Mouse (Mus musculus): ENCODE measurements around the gene Tmem101. TPM values are rescaled to one million over a fixed set of nuclear protein-coding genes. Genes with fewer than 3 reads are reported as not detected.
A peak's percentile ranks its signal among the peaks of the same experiment; 100 is the strongest.

The Tmem101 gene
- polyA plus RNA-seq, 1 experiment, result 15.2 TPM

DNA sequence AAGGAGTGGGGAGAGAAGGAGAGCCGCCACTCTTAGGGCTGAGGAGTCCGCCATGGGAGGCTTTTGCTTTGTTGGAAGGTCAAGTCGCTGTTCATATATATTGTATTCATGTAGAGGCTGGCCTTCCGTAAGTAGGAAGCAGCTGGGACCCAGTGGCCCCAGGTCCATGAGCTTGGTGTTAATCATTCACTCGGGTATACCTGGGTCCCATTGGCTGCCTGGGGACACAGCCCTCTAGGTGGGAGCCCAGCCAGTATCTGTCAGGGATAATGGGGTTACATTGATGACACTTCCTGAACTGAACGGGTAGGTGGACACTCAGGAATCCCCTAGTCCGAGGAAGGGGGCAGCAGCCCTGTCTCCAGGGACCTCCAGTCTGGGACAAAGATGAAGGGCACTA is 13.8 kb downstream of the Tmem101 start:
- Histone ChIP-seq H3K27ac (ENCODE audit: insufficient read depth, low read length) (no peak overlapping the region), H3K4me3 (ENCODE audit: extremely low read depth, insufficient read depth, insufficient read length) (no peak overlapping the region), H3K4me1 (ENCODE audit: control insufficient read depth, insufficient read depth, insufficient read length) (0 out of 2 replicates have a peak, but pooled peaks cover 3% of the 10 kb centered on the region), H3K36me3 (ENCODE audit: control insufficient read depth, insufficient read depth, low read length) (no peaks in the 10 kb centered on the region), H3K27me3 (ENCODE audit: control insufficient read depth, insufficient read depth, low read length) (peaks cover 15% of the 10 kb centered on the region)
- DNase-seq (ENCODE audit: low read depth in 1 of 2, low spot score in 2 of 2), result no peak
- WGBS, result 74% methylated on average over 7 of the region's 7 CpGs
- no peak for TF ChIP-seq POLR2A (IDR thresholded peaks at IDR 0.05; ENCODE audit: low read depth, low read length)
- no peak for TF ChIP-seq CTCF (IDR thresholded peaks at IDR 0.05; ENCODE audit: extremely low read depth, insufficient read depth, insufficient read length, insufficient replicate concordance)

DNA sequence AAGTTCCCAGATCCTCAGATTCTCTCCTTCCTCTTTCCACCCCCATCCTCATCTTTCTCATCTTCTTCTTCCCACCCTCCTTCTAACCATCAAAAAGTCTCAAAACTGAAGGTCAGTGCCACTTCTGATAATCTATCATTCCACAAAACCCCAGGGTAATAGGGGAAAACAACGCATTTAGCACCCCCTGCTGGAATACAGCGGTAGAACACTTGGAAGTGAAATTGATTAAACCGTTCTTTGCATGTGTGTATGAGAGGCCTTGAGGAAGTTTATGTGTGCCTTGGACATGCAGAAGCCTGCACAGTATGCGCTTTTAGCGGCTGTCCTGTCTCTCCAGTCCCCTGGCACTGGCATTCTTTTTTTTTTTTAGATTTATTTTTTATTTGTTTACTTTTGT is 15.7 kb downstream of the Tmem101 start:
- 2% methylated on average over 5 of the region's 5 CpGs for WGBS

DNA sequence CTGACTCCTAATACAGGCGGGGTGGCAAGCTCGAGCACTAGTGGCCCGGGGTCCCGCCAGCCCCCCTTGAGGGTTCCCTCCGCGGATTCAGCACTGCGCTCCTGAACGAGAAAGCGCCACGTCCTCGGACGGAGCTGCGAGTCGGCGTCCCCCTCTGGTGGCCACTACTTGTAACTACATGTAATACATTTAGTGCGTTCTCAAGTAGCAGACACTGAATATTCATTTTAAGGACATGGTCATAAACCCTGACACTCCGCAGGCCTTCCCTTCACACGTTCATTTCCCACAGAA is 17.8 kb downstream of the Tmem101 start:
- no peak overlapping the region for H3K27ac ChIP-seq (ENCODE audit: insufficient read depth, low read length)
- H3K4me3 ChIP-seq (ENCODE audit: extremely low read depth, insufficient read depth, insufficient read length), result no peak overlapping the region
- peak; percentile 27 to 51 for DNase-seq (ENCODE audit: low read depth in 1 of 2, low spot score in 2 of 2)
- no peaks in the 10 kb centered on the region for H3K36me3 ChIP-seq (ENCODE audit: control insufficient read depth, insufficient read depth, low read length)
- no peaks in the 10 kb centered on the region for H3K4me1 ChIP-seq (ENCODE audit: control insufficient read depth, insufficient read depth, insufficient read length)
- 2% methylated on average over 18 of the region's 18 CpGs for WGBS
- H3K27me3 ChIP-seq (ENCODE audit: control insufficient read depth, insufficient read depth, low read length), result 0 out of 2 replicates have a peak, but pooled peaks cover under 1% of the 10 kb centered on the region
- TF ChIP-seq POLR2A (IDR thresholded peaks at IDR 0.05; ENCODE audit: low read depth, low read length), result no peak
- TF ChIP-seq CTCF (IDR thresholded peaks at IDR 0.05; ENCODE audit: extremely low read depth, insufficient read depth, insufficient read length, insufficient replicate concordance), result peak; percentile 80

More for the DNA sequence above, 15.7 kb downstream of the Tmem101 start:
- Histone ChIP-seq H3K4me1 (ENCODE audit: control insufficient read depth, insufficient read depth, insufficient read length) (0 out of 2 replicates have a peak, but pooled peaks cover 2% of the 10 kb centered on the region), H3K36me3 (ENCODE audit: control insufficient read depth, insufficient read depth, low read length) (no peaks in the 10 kb centered on the region), H3K4me3 (ENCODE audit: extremely low read depth, insufficient read depth, insufficient read length) (no peak overlapping the region), H3K27me3 (ENCODE audit: control insufficient read depth, insufficient read depth, low read length) (peaks cover 7% of the 10 kb centered on the region; the same call in 1 of the 2 replicates), H3K27ac (ENCODE audit: insufficient read depth, low read length) (no peak overlapping the region)
- TF ChIP-seq POLR2A (IDR thresholded peaks at IDR 0.05; ENCODE audit: low read depth, low read length) (no peak), CTCF (IDR thresholded peaks at IDR 0.05; ENCODE audit: extremely low read depth, insufficient read depth, insufficient read length, insufficient replicate concordance) (peak; percentile 9; the same call in 1 of the 2 replicates)
- peak; percentile 29 to 44 for DNase-seq (ENCODE audit: low read depth in 1 of 2, low spot score in 2 of 2)

DNA sequence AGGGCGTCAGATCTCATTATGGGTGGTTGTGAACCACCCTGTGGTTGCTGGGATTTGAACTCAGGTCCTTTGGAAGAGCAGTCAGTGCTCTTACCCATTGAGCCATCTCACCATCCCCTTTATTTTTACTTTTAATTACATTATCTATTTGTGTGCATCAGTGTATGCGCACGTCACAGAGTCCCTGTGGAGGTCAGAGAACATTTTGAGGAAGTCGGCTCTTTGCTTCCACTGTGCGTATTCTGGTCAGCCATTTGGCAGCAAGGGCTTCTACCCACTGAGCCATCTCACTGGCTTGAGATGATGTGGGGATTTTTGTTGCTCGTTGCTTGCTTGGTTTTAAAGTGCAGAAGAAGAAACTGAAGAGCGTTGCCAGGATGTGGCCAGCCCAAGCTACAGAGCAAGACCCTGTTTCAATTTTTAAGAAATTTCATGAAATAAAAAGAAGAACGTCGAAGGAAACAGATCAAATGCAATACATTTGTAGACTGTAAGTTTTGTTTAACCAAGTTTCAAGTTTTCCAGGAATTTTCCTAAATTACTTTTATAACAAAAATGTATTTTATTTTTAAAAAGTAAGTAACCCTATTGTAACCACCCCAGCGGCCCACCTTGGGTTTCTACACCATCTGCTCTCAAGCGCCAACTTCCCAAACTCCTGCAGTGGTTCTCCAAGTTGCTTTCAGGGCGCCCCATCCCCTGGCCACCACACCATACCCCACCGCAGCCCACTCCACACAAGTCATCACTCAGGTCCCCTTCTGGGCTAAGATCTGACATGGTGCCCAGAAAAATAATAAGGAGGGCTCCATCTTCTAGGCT is 18.4 kb downstream of the Tmem101 start:
- H3K27me3 ChIP-seq (ENCODE audit: control insufficient read depth, insufficient read depth, low read length), result no peaks in the 10 kb centered on the region
- no peaks in the 10 kb centered on the region for H3K36me3 ChIP-seq (ENCODE audit: control insufficient read depth, insufficient read depth, low read length)
- no peak overlapping the region for H3K27ac ChIP-seq (ENCODE audit: insufficient read depth, low read length)
- peak in 1 of 2 experiments; percentile 30 for DNase-seq (ENCODE audit: low read depth in 1 of 2, low spot score in 2 of 2)
- TF ChIP-seq POLR2A (IDR thresholded peaks at IDR 0.05; ENCODE audit: low read depth, low read length) (no peak), CTCF (IDR thresholded peaks at IDR 0.05; ENCODE audit: extremely low read depth, insufficient read depth, insufficient read length, insufficient replicate concordance) (no peak)
- no peak overlapping the region for H3K4me3 ChIP-seq (ENCODE audit: extremely low read depth, insufficient read depth, insufficient read length)
- WGBS, result 26% methylated on average over 13 of the region's 13 CpGs
- H3K4me1 ChIP-seq (ENCODE audit: control insufficient read depth, insufficient read depth, insufficient read length), result no peaks in the 10 kb centered on the region

DNA sequence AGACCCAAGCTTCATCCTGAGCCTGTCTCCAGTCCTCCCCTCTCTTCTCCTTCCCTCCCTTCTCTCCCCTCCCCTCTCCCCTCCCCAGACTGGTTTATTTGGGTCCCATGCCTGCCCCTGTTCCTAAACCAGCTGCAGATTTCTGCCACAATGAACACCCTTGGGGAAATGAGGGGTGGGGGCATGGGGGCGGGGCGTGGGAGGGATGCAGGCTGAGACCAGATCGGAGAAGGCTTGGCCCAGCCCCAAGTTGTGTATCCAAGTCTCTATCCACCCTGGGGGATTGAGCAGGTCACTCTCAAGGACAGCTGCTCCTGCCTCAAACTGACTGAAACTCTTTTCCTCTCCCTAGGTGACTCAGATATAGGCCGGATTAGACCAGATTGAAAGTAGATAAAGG is 21.7 kb downstream of the Tmem101 start:
- Histone ChIP-seq H3K4me3 (ENCODE audit: extremely low read depth, insufficient read depth, insufficient read length) (no peak overlapping the region), H3K27ac (ENCODE audit: insufficient read depth, low read length) (no peak overlapping the region), H3K4me1 (ENCODE audit: control insufficient read depth, insufficient read depth, insufficient read length) (no peaks in the 10 kb centered on the region), H3K27me3 (ENCODE audit: control insufficient read depth, insufficient read depth, low read length) (no peaks in the 10 kb centered on the region), H3K36me3 (ENCODE audit: control insufficient read depth, insufficient read depth, low read length) (no peaks in the 10 kb centered on the region)
- WGBS, result 57% methylated on average over 4 of the region's 4 CpGs
- no peak for DNase-seq (ENCODE audit: low read depth in 1 of 2, low spot score in 2 of 2)
- no peak for TF ChIP-seq CTCF (IDR thresholded peaks at IDR 0.05; ENCODE audit: extremely low read depth, insufficient read depth, insufficient read length, insufficient replicate concordance)
- no peak for TF ChIP-seq POLR2A (IDR thresholded peaks at IDR 0.05; ENCODE audit: low read depth, low read length)

DNA sequence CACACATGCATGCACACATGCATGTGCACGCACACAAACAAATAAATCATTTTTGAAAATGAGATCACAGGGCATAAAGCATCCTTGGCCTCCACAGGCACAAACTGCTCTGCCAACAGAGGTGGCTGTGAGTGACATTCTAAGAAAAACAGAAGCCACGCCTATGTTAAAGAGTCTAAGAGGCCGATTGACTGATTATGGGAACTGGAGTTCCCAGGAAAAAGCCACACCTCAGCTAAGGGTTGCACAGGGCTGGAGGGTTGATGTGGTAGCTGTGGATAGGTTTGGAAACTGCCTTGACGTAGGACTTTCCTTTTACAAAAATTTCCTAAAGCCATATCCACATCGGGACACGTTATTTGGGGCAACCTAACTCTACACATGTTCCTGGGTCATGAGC is 38.8 kb downstream of the Tmem101 start:
- DNase-seq (ENCODE audit: low read depth in 1 of 2, low spot score in 2 of 2), result no peak
- H3K36me3 ChIP-seq (ENCODE audit: control insufficient read depth, insufficient read depth, low read length), result no peaks in the 10 kb centered on the region
- H3K4me1 ChIP-seq (ENCODE audit: control insufficient read depth, insufficient read depth, insufficient read length), result no peaks in the 10 kb centered on the region
- no peak overlapping the region for H3K4me3 ChIP-seq (ENCODE audit: extremely low read depth, insufficient read depth, insufficient read length)
- WGBS, result 84% methylated on average over 6 of the region's 6 CpGs
- H3K27me3 ChIP-seq (ENCODE audit: control insufficient read depth, insufficient read depth, low read length), result no peaks in the 10 kb centered on the region
- no peak overlapping the region for H3K27ac ChIP-seq (ENCODE audit: insufficient read depth, low read length)
- TF ChIP-seq POLR2A (IDR thresholded peaks at IDR 0.05; ENCODE audit: low read depth, low read length) (no peak), CTCF (IDR thresholded peaks at IDR 0.05; ENCODE audit: extremely low read depth, insufficient read depth, insufficient read length, insufficient replicate concordance) (no peak)

DNA sequence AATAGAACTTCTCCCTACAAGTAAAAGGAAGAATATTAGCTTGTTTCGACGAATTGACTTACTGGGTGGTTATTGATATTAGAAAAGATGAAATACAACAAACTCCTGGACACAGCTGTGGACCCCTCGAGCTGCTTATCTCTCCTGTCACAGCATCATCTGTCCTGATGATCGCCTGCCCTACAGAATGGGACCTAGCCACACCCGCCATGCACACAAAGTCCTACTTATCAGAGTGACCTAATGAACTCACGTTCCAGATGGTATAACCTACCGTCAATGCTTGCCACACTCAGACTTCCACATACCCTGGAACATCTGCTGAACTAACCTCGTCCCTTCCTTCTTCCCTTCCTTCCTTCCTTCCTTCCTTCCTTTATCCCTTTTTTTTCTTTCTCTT is 40.0 kb downstream of the Tmem101 start:
- no peaks in the 10 kb centered on the region for H3K27me3 ChIP-seq (ENCODE audit: control insufficient read depth, insufficient read depth, low read length)
- H3K4me3 ChIP-seq (ENCODE audit: extremely low read depth, insufficient read depth, insufficient read length), result no peak overlapping the region
- no peaks in the 10 kb centered on the region for H3K4me1 ChIP-seq (ENCODE audit: control insufficient read depth, insufficient read depth, insufficient read length)
- no peaks in the 10 kb centered on the region for H3K36me3 ChIP-seq (ENCODE audit: control insufficient read depth, insufficient read depth, low read length)
- WGBS, result 68% methylated on average over 8 of the region's 8 CpGs
- no peak for DNase-seq (ENCODE audit: low read depth in 1 of 2, low spot score in 2 of 2)
- TF ChIP-seq POLR2A (IDR thresholded peaks at IDR 0.05; ENCODE audit: low read depth, low read length) (no peak), CTCF (IDR thresholded peaks at IDR 0.05; ENCODE audit: extremely low read depth, insufficient read depth, insufficient read length, insufficient replicate concordance) (no peak)
- H3K27ac ChIP-seq (ENCODE audit: insufficient read depth, low read length), result no peak overlapping the region

Data from spleen, adult 2 months (tissue).